Mouse (Mus musculus) lung, embryonic 15.5 days (tissue): ENCODE measurements at regions not wholly inside any gene's neighbourhood (a gene's known extent, or its start where the extent isn't known, plus 50 kb on each side); places are given as distances from the start of the nearest gene placed in this dataset.

Experiments
- ATAC-seq: fragments of 200-750 bp; cut with Nextera tagmentation; 2 replicates; pipeline ENCODE4 v1.8.0; 2017; ENCODE audit warnings: moderate number of reproducible peaks, borderline replicate concordance; ENCODE audit not compliant: low FRiP score, low TSS enrichment; ENCODE audit errors: extremely low read depth
- H3K27ac ChIP-seq: fragments of 300-500 bp; sonication (generic); 2 replicates; pipeline ENCODE4 v1.5.1; 2015; ENCODE audit warnings: moderate library complexity, mild to moderate bottlenecking, inconsistent platforms
- H3K27me3 ChIP-seq: fragments of 300-500 bp; sonication (generic); 2 replicates; pipeline ENCODE4 v1.6.1; 2015; ENCODE audit warnings: inconsistent platforms
- H3K36me3 ChIP-seq: fragments of 300-500 bp; sonication (generic); 2 replicates; pipeline ENCODE4 v1.6.1; 2015; ENCODE audit warnings: inconsistent platforms
- H3K4me1 ChIP-seq: fragments of 300-500 bp; sonication (generic); 2 replicates; pipeline ENCODE4 v1.6.1; 2015; ENCODE audit warnings: inconsistent platforms
- H3K4me2 ChIP-seq: fragments of 300-500 bp; sonication (generic); 2 replicates; pipeline ENCODE4 v1.6.1; 2015; ENCODE audit warnings: inconsistent platforms, mild to moderate bottlenecking, moderate library complexity
- H3K4me3 ChIP-seq: fragments of 300-500 bp; sonication (generic); 2 replicates; pipeline ENCODE4 v1.5.1; 2015; ENCODE audit warnings: mild to moderate bottlenecking, inconsistent platforms
- H3K9ac ChIP-seq: fragments of 300-500 bp; sonication (generic); 2 replicates; pipeline ENCODE4 v1.6.1; 2015; ENCODE audit warnings: inconsistent platforms
- H3K9me3 ChIP-seq: fragments of 300-500 bp; sonication (generic); 2 replicates; pipeline ENCODE4 v1.6.1; 2016; ENCODE audit warnings: inconsistent platforms
- WGBS: fragments of 180-500 bp; shearing (Covaris S2); methylation state at CpG from one replicate; pipeline ENCODE4 v1.1.7; 2015; 5-methylcytosine and 5-hydroxymethylcytosine counted together

DNA sequence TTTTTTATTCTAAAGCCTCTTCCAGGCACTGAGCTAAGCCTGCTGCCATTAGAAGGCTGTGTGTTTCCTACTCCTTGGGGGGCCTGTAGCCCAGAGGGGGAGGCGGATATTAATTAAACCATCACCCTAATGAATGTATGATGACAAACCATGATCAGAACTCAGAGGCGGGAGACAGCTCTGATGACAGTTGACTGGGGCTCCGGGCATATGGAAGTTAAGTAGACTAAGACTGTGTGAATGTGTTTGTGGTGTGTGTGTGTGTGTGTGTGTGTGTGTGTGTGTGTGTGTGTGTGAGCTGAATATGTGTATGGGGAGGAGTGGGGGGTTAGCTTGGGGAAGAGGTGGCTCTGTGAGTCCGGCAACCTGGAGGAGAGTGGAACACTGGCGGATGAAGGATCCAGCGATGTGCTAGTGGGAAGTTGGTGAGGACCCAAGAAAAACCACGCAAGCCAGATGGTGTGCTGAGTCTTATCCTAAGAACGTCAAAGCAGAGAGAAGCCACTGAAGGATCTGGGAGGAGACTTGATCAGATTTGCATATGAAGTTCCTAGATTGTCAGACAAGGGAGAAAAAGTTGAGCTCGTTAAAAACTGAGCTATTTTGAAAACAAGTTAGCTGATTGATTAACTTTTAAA lies 256.7 kb downstream of the Lmx1a start:
- 65% methylated on average over 9 of the region's 9 CpGs for WGBS
- no peaks in the 10 kb centered on the region for H3K9me3 ChIP-seq
- peaks cover 14% of the 10 kb centered on the region for H3K4me1 ChIP-seq
- no peaks in the 10 kb centered on the region for H3K36me3 ChIP-seq
- no peak overlapping the region for H3K9ac ChIP-seq
- H3K4me3 ChIP-seq, result no peak overlapping the region
- no peaks in the 10 kb centered on the region for H3K27me3 ChIP-seq
- H3K4me2 ChIP-seq, result no peak overlapping the region
- ATAC-seq, result no peak
- H3K27ac ChIP-seq, result no peak overlapping the region

DNA sequence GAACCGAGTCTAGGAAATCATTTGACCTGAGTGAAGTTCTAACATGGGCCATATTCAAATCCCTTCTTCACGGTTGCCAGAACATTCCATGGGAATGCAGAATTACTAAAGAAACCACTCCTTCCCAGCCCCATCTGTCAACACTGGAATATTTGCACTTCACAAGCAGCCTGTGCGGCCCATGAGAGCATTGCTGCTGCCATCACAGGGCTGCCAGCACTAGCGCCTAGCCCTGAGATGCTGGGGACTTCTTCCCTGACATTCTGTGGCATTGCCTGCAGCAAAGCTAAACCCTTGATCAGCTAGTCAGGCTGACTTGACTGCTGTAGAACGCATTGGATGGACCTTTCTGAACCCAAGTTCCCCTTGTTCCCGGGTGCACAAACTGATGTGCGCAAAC lies 258.8 kb downstream of the Lmx1a start:
- peak; percentile 44; the same call in 1 of the 2 replicates for ATAC-seq
- 36% methylated on average over 7 of the region's 7 CpGs for WGBS
- H3K27ac ChIP-seq, result peak overlapping the region; percentile 52; the same call in 1 of the 2 replicates

GRCm38 (mm10) chr1:167951717-167952116 lies 262.7 kb downstream of the Lmx1a start:
- H3K27me3 ChIP-seq, result no peaks in the 10 kb centered on the region
- no peak for ATAC-seq
- 0 out of 2 replicates have a peak overlapping the region, but pooled peaks have one; percentile 19 for H3K27ac ChIP-seq
- H3K9ac ChIP-seq, result no peak overlapping the region
- no peak overlapping the region for H3K4me3 ChIP-seq
- no peaks in the 10 kb centered on the region for H3K36me3 ChIP-seq
- H3K9me3 ChIP-seq, result no peaks in the 10 kb centered on the region
- peaks cover 12% of the 10 kb centered on the region for H3K4me1 ChIP-seq
- H3K4me2 ChIP-seq, result no peak overlapping the region

More for the DNA sequence above, 258.8 kb downstream of the Lmx1a start:
- Histone ChIP-seq H3K36me3 (no peaks in the 10 kb centered on the region), H3K9me3 (no peaks in the 10 kb centered on the region), H3K4me2 (no peak overlapping the region), H3K27me3 (no peaks in the 10 kb centered on the region), H3K4me1 (peaks cover 14% of the 10 kb centered on the region), H3K9ac (no peak overlapping the region), H3K4me3 (no peak overlapping the region)

DNA sequence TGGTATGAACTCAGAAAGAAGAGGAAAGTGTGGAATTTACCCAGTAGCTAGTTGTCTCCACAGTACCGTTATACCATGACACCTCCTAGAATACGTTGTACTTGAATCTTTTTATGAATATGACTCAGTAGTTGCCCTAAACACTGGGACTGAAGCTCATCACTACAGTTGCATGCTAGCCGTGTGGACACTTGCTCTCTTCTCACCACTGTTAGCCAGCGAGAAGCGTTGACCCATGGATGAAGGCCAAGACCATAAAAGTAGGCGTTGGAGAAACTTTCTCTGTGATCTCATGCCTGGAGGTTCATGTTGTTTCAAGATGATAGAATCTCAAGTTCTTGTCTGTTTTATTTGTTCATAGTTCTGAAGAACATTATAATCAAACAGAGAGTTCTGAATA lies 269.5 kb downstream of the Lmx1a start:
- Histone ChIP-seq H3K9ac (no peak overlapping the region), H3K9me3 (no peaks in the 10 kb centered on the region), H3K4me2 (no peak overlapping the region), H3K27me3 (no peaks in the 10 kb centered on the region), H3K4me1 (no peaks in the 10 kb centered on the region), H3K4me3 (no peak overlapping the region), H3K27ac (no peak overlapping the region), H3K36me3 (no peaks in the 10 kb centered on the region)
- WGBS, result 55% methylated on average over 6 of the region's 6 CpGs
- peak; percentile 59; the same call in 1 of the 2 replicates for ATAC-seq

GRCm38 (mm10) chr1:167969545-167969944 lies 280.5 kb downstream of the Lmx1a start:
- no peak overlapping the region for H3K9ac ChIP-seq
- WGBS, result 39% methylated on average over 3 of the region's 3 CpGs
- H3K9me3 ChIP-seq, result no peaks in the 10 kb centered on the region
- H3K27me3 ChIP-seq, result no peaks in the 10 kb centered on the region
- ATAC-seq, result peak; percentile 95
- H3K36me3 ChIP-seq, result no peaks in the 10 kb centered on the region
- no peak overlapping the region for H3K4me3 ChIP-seq
- H3K4me2 ChIP-seq, result no peak overlapping the region
- peak overlapping the region; percentile 65 for H3K27ac ChIP-seq
- peaks cover 15% of the 10 kb centered on the region for H3K4me1 ChIP-seq

GRCm38 (mm10) chr1:167969985-167970384 lies 280.9 kb downstream of the Lmx1a start:
- WGBS, result 69% methylated on average over 5 of the region's 5 CpGs
- Histone ChIP-seq H3K9me3 (no peaks in the 10 kb centered on the region), H3K9ac (no peak overlapping the region), H3K4me2 (no peak overlapping the region), H3K27ac (peak overlapping the region; percentile 65), H3K27me3 (no peaks in the 10 kb centered on the region), H3K36me3 (no peaks in the 10 kb centered on the region), H3K4me3 (no peak overlapping the region), H3K4me1 (peaks cover 15% of the 10 kb centered on the region)
- ATAC-seq, result no peak

- H3K27ac ChIP-seq, result peak overlapping the region; percentile 42; the same call in 1 of the 2 replicates
- 64% methylated on average over 3 of the region's 3 CpGs for WGBS
- no peak overlapping the region for H3K4me3 ChIP-seq
- ATAC-seq, result no peak
- no peaks in the 10 kb centered on the region for H3K27me3 ChIP-seq
- no peak overlapping the region for H3K9ac ChIP-seq
- no peaks in the 10 kb centered on the region for H3K9me3 ChIP-seq
- 0 out of 2 replicates have a peak, but pooled peaks cover 3% of the 10 kb centered on the region for H3K4me1 ChIP-seq
- H3K36me3 ChIP-seq, result no peaks in the 10 kb centered on the region
- H3K4me2 ChIP-seq, result no peak overlapping the region
These were observed 287.7 kb downstream of the Lmx1a start for GRCm38 (mm10) chr1:167976708-167977107.

- no peaks in the 10 kb centered on the region for H3K27me3 ChIP-seq
- 48% methylated on average over 3 of the region's 3 CpGs for WGBS
- ATAC-seq, result peak; percentile 65; the same call in 1 of the 2 replicates
- no peak overlapping the region for H3K4me3 ChIP-seq
- no peak overlapping the region for H3K9ac ChIP-seq
- peak overlapping the region; percentile 83 for H3K27ac ChIP-seq
- H3K4me2 ChIP-seq, result no peak overlapping the region
- H3K4me1 ChIP-seq, result 0 out of 2 replicates have a peak, but pooled peaks cover 3% of the 10 kb centered on the region
- H3K9me3 ChIP-seq, result no peaks in the 10 kb centered on the region
- H3K36me3 ChIP-seq, result no peaks in the 10 kb centered on the region
These were observed 290.1 kb downstream of the Lmx1a start for GRCm38 (mm10) chr1:167979187-167979586.

GRCm38 (mm10) chr1:167979588-167979987 lies 290.6 kb downstream of the Lmx1a start:
- Histone ChIP-seq H3K4me2 (no peak overlapping the region), H3K4me1 (0 out of 2 replicates have a peak, but pooled peaks cover 3% of the 10 kb centered on the region), H3K27ac (peak overlapping the region; percentile 77), H3K9ac (no peak overlapping the region), H3K9me3 (no peaks in the 10 kb centered on the region), H3K27me3 (no peaks in the 10 kb centered on the region), H3K4me3 (no peak overlapping the region), H3K36me3 (no peaks in the 10 kb centered on the region)
- peak; percentile 77; the same call in 1 of the 2 replicates for ATAC-seq
- WGBS, result 60% methylated on average over 5 of the region's 5 CpGs

GRCm38 (mm10) chr1:167981292-167981691 lies 292.3 kb downstream of the Lmx1a start:
- no peaks in the 10 kb centered on the region for H3K9me3 ChIP-seq
- H3K27ac ChIP-seq, result no peak overlapping the region
- H3K36me3 ChIP-seq, result no peaks in the 10 kb centered on the region
- 89% methylated on average over 2 of the region's 2 CpGs for WGBS
- H3K27me3 ChIP-seq, result no peaks in the 10 kb centered on the region
- H3K9ac ChIP-seq, result no peak overlapping the region
- ATAC-seq, result no peak
- no peak overlapping the region for H3K4me2 ChIP-seq
- 0 out of 2 replicates have a peak, but pooled peaks cover 3% of the 10 kb centered on the region for H3K4me1 ChIP-seq
- H3K4me3 ChIP-seq, result no peak overlapping the region

DNA sequence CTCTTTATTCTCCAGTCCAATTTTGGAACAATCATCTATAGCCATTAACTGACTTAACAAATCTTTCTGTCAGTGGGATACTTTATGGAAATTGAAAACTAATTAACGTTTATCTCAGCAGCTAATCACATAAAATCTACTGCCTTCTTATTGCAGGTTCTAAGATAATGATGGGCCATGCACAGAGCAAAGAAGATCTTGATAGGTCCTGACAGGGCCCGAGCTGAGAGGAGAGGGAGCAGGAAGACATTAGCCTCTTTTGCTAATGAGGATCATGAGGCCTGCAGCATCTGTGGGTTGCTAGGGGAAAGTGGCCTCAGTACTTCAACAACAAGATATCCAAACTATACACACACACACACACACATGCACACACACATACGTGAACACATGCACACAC lies 318.4 kb downstream of the Lmx1a start:
- Histone ChIP-seq H3K9ac (no peak overlapping the region), H3K36me3 (no peaks in the 10 kb centered on the region), H3K27ac (no peak overlapping the region), H3K27me3 (no peaks in the 10 kb centered on the region), H3K4me3 (no peak overlapping the region), H3K4me2 (no peak overlapping the region), H3K9me3 (no peaks in the 10 kb centered on the region), H3K4me1 (no peaks in the 10 kb centered on the region)
- ATAC-seq, result no peak
- WGBS, result 79% methylated on average over 3 of the region's 3 CpGs

DNA sequence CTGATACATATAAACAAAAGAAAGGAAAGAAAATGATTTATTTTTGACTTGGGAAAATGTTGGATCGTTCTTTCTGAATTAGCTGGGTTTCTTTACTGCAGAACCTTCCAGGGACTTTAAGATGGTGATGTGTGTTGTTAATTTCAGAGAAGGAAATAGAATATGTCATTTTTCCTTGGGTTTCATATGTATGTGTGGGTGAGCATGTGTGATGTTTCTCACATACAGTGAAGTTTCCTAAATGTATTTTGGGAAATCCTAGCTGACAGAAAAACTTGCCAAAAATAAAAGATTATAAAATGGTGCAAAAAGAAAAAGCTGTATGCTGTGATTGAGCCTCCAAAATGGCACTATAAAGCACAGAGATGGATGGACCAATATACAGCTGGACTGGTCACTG lies 319.2 kb downstream of the Lmx1a start:
- Histone ChIP-seq H3K4me1 (0 out of 2 replicates have a peak, but pooled peaks cover 5% of the 10 kb centered on the region), H3K4me3 (no peak overlapping the region), H3K4me2 (no peak overlapping the region), H3K27ac (no peak overlapping the region), H3K36me3 (no peaks in the 10 kb centered on the region), H3K27me3 (no peaks in the 10 kb centered on the region), H3K9me3 (no peaks in the 10 kb centered on the region), H3K9ac (no peak overlapping the region)
- no peak for ATAC-seq
- WGBS, result 58% methylated on average over 1 of the region's 1 CpGs
